Mouse (Mus musculus) v-Abl transformed pro-B cells (cell line): ENCODE data around the gene Gm17720.

Experiments used
- in situ Hi-C, 2 experiments: fragments of 400-800 bp; cut with MboI; formaldehyde crosslinking; loops; one replicate each; pipeline ENCODE4 v1.15.1; 2025; ENCODE audit not compliant: unreplicated experiment in 2 of 2

The Gm17720 gene

GRCm38 (mm10) chr8:110102653-110103052 lies at the start of gene Gm17720:
Gm17720 (minus strand) TSS chr8:110102753.
- in situ Hi-C loops = no loop called here

GRCm38 (mm10) chr8:110145538-110145937 lies 43.0 kb upstream of the Gm17720 start:
- in situ Hi-C loops = loop anchor here in 1 of 2 experiments (25.0 kb wide), 1 partner anchor 342 kb away; no protein-coding TSS in a partner anchor

GRCm38 (mm10) chr8:110140770-110141169 lies 38.2 kb upstream of the Gm17720 start:
- in situ Hi-C loops = loop anchor here (5.0 to 25.0 kb wide), 2 partner anchors 347 to 462 kb away; no protein-coding TSS in a partner anchor

- in situ Hi-C loops = loop anchor here (5.0 to 25.0 kb wide), 2 partner anchors 347 to 462 kb away; no protein-coding TSS in a partner anchor
Observed at GRCm38 (mm10) chr8:110140156-110140555, 37.6 kb upstream of the Gm17720 start.

- in situ Hi-C loops = loop anchor here in 1 of 2 experiments (10.0 to 25.0 kb wide), 2 partner anchors 352 to 589 kb away; partner anchors contain the start of gene Mtss1l
Observed at GRCm38 (mm10) chr8:110135515-110135914, 33.0 kb upstream of the Gm17720 start.

GRCm38 (mm10) chr8:110134236-110134635 lies 31.7 kb upstream of the Gm17720 start:
- in situ Hi-C loops = loop anchor here in 1 of 2 experiments (5.0 to 25.0 kb wide), 3 partner anchors 353 to 591 kb away; partner anchors contain the start of gene Mtss1l

- in situ Hi-C loops = loop anchor here in 1 of 2 experiments (5.0 to 25.0 kb wide), 3 partner anchors 357 to 594 kb away; partner anchors contain the start of gene Mtss1l
Observed at GRCm38 (mm10) chr8:110130537-110130936, 28.0 kb upstream of the Gm17720 start.

GRCm38 (mm10) chr8:110119715-110120114 lies 17.2 kb upstream of the Gm17720 start:
- in situ Hi-C loops = no loop called here

GRCm38 (mm10) chr8:110101676-110102075 lies 877 bp downstream of the Gm17720 start:
- in situ Hi-C loops = no loop called here

GRCm38 (mm10) chr8:110100907-110101306 lies 1.6 kb downstream of the Gm17720 start, which contains the start of gene Gm21964:
Gm21964 (plus strand) TSS chr8:110101207.
- in situ Hi-C loops = no loop called here

- in situ Hi-C loops = no loop called here
Observed at GRCm38 (mm10) chr8:110091869-110092268, 10.7 kb downstream of the Gm17720 start.

GRCm38 (mm10) chr8:110082416-110083105 lies 20.0 kb downstream of the Gm17720 start:
- in situ Hi-C loops = no loop called here

GRCm38 (mm10) chr8:110079282-110080221 lies 23.0 kb downstream of the Gm17720 start, which contains the start of gene Zfp612:
Zfp612 (plus strand) TSS chr8:110079746.
- in situ Hi-C loops = loop anchor here in 1 of 2 experiments (10.0 kb wide), 1 partner anchor 235 kb away; no protein-coding TSS in a partner anchor

GRCm38 (mm10) chr8:110074496-110074895 lies 28.1 kb downstream of the Gm17720 start:
- in situ Hi-C loops = loop anchor here in 1 of 2 experiments (10.0 kb wide), 1 partner anchor 230 kb away; no protein-coding TSS in a partner anchor

GRCm38 (mm10) chr8:110071600-110071999 lies 31.0 kb downstream of the Gm17720 start:
- in situ Hi-C loops = loop anchor here in 1 of 2 experiments (10.0 kb wide), 1 partner anchor 227 kb away; no protein-coding TSS in a partner anchor

- in situ Hi-C loops = loop anchor here in 1 of 2 experiments (10.0 kb wide), 1 partner anchor 225 kb away; no protein-coding TSS in a partner anchor
Observed at GRCm38 (mm10) chr8:110069706-110070105, 32.8 kb downstream of the Gm17720 start.

- in situ Hi-C loops = no loop called here
Observed at GRCm38 (mm10) chr8:110065676-110066075, 36.9 kb downstream of the Gm17720 start.

- in situ Hi-C loops = no loop called here
Observed at GRCm38 (mm10) chr8:110064606-110065365, 37.8 kb downstream of the Gm17720 start.

GRCm38 (mm10) chr8:110064161-110064560 lies 38.4 kb downstream of the Gm17720 start:
- in situ Hi-C loops = no loop called here

GRCm38 (mm10) chr8:110058207-110058606 lies 44.3 kb downstream of the Gm17720 start:
- in situ Hi-C loops = no loop called here
